Mouse (Mus musculus): Measurements from ENCODE around the gene Smox.

Smox gene

DNA sequence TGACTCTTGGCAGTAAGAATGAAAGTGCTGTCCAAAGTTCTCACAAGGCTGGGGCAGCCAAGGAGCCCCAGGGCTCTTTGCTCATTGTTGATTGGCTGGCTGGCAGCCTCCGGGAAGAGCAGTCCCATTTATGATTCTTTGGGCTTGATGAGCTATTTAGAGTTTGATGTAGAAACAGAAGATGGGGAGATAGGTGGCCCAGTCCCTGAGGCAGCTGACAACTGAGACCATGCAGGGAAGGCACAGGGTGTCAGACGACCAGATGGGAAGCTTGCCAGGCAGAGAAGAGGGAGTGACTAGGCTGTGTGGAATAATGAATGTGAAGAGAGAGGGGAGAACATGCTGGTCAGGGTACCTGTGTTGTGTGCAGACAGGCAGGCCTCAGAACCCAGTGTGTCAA is 22.2 kb downstream of the Smox start:
- no peak for DNase-seq (ENCODE audit: low read depth, low spot score)

DNA sequence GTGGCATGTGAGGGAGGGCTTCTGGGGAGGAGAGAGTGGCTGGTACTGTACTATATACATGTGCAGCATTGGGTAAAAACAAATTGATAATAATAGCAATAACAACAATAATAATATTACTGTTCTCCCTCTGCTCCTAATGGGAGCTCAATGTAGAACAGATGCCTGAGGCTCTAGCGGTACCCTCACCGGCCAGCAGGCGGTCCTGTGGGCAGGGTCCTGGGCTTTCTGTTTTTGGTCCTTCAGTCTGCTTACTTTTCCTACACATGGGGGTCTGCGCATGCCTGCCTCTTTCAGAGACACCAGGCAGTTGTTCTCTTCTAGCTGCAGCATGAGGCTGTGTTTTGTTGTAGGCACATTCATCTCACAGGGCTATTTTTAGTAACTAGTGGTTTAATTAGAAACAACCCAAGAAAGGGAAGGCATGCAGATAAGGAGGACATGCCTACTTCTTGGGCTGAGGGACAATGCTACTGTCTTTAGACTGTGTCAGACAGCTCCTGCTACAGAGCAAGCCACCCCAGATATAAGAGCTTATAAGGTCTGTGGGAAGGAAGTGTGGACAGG is 22.8 kb downstream of the Smox start:
- DNase-seq (ENCODE audit: low read depth, low spot score): no peak

DNA sequence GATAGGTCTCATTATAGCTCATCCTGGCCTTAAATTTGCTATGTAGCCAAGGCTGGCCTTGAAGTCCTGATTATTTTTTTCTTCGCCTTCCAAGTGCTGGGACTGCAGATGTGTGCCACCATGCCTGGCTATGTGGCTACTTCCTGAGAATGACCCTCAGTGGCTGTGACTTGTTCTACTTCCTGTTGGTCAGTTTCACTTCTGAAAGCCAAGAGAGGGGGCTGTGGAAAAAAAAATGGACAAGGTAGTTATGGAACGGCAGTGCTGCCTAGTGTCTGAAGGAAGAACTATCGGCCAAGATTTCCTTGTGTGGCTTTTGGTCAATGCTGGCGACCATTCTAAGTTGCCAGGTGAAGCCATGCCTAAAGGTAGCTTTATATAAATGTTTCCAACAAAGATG is 26.3 kb downstream of the Smox start:
- DNase-seq (ENCODE audit: low read depth, low spot score): no peak

DNA sequence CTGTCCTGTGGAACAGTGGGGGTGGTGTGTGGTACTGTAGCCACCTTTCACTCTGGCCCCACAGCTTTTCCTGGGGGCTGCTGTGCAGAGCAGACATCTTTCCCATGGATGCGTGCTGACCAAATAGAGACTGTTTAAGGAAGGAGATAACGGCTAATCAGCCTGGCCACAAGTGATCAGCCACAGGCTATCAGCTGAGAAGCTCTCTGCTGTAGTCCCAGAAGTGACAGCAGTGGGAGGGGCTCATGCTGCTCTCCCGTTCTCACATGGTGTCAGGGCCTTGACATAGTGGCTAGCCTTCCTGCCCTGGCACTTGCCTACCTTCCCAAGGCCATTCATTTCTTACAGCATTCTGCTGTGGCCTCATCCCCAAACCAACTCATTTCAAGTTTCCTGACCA is 27.5 kb downstream of the Smox start:
- no peak for DNase-seq (ENCODE audit: low read depth, low spot score)

DNA sequence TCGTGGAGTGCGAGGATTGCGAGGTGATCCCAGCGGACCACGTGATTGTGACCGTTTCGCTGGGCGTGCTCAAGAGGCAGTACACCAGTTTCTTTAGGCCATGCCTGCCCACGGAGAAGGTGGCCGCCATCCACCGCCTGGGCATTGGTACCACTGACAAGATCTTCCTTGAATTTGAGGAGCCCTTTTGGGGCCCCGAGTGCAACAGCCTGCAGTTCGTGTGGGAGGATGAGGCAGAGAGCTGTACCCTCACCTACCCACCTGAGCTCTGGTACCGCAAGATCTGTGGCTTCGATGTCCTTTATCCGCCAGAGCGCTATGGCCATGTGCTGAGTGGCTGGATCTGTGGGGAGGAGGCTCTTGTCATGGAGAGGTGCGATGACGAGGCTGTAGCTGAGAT is 29.4 kb downstream of the Smox start:
- no peak for DNase-seq (ENCODE audit: low read depth, low spot score)

DNA sequence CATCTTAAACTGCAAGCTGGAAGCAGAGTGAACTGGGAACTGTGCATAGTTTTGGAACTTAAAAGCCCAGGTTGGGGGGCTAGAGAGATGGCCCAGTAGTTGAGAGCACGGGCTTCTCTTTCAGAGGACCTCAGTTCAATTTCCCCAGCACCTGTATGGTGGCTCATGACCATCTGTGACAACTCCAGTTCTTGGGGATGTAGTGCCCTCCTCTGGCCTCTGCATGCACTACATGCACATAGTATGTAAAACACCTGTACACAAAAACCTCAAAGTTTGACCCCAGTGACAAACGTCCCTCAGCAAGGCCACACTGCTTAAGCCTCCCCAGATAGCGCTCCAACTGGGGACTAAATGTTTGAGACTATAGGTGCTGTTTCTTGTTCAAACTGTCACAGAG is 35.8 kb downstream of the Smox start:
- DNase-seq (ENCODE audit: low read depth, low spot score): peak; percentile 30

DNA sequence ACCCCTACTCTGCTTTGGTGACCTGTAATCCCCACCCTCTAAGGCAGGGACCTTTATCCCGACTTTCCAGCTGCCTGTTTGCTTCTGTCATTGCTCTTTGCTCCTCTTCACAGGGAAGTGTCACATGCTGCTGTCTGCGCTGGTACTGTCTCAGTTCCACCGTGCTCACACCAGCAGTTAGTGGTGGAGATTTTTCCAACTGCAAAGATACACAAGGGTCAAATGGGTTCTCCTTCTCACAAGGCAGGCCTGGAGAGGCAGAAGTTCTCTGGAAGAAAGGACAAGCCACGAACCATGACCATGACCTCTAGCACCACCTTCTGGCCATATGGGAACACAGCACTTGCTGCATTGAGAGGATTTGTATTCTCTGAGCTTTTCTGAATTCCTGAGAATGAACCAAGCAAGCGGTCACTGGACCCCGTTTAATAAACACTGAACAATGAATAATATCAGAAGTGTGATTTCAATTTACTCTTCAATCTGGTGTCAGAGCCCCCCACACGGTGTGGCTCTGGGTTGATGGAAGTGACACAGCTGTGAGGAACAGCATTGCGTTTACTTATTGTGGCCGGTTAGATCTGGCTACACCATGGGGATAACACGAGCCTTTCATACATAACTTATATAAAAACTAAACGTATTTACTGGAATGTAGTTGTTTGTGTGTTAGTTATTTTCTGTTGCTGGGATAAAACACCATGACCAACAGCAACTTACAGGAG is 38.8 kb downstream of the Smox start:
- peak; percentile 79 for DNase-seq (ENCODE audit: low read depth, low spot score)

DNA sequence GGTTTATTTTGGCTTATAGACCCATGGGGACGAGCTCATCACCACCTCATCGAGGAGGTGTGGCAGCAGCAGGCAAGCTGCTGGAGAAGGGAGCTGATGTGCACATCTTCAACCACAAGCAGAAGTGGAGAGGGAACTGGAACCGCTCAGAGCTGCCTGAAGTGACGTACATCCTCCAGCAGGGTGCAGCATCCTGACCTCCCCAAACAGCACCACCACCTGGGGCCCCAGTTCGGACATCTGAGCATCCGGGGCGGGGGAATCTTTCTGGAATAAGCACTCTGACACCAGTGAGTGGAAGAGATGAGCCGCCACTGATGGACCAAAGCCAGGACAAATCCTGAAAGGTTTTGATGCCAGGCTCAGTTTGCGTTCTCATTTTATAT is 39.3 kb downstream of the Smox start:
- DNase-seq (ENCODE audit: low read depth, low spot score): peak; percentile 76

DNA sequence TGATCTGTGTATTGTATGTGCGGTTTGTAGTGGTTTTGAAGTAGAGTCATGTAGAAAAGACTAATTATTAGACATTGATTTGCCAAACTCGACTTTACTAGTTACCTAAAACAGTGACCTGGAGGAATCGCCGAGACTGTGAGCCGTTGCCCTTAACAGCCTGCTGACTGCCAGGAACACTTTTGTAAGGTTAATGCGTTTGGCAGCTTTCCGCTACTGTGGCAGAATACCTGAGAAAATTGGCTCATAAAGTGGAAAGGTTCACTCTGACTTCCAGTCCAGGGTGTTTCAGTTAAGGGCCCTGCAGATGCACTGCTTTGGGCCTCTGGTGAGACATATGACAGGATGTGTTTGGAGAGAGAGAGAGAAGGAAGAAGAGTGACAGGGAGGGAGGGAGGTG is 40.0 kb downstream of the Smox start:
- DNase-seq (ENCODE audit: low read depth, low spot score): no peak

DNA sequence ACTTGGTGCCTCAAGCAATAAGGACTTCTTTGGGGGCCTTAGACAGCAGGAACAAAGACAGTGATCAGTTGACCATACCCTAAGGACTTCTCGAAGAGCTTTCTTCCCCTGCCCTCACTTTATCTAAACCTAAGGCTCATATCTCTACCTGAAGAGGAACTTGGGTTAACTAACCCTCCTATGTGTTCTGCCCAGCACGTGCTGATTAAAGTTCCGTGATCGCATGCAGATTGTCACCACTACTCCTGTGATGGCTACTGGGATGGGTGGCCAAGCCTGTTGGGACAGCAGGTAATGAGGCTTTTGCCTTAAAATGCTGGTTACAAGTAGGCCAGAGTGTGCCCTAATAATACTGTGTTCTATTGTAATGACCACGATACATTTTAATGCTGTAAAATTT is 43.9 kb downstream of the Smox start:
- DNase-seq (ENCODE audit: low read depth, low spot score): no peak

DNA sequence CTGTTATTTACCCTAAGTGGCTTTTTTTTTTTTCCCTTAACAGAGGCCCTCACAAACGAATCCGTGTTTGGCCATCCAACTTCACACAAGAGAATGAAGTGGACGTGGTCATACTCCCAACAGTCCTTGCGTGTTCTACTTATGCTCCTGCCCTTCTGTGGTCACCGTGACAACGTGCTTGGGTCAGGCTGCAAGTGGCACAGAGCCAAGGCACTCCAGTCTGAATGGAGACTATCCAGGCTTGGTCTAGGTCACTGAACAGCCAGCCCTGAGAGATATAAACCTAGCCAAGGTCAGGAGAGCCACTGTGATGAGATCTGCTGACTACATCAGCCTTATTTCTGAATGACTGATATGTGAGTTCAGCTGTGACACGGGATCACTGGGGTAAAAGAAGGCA is 47.0 kb downstream of the Smox start:
- DNase-seq (ENCODE audit: low read depth, low spot score): no peak

DNA sequence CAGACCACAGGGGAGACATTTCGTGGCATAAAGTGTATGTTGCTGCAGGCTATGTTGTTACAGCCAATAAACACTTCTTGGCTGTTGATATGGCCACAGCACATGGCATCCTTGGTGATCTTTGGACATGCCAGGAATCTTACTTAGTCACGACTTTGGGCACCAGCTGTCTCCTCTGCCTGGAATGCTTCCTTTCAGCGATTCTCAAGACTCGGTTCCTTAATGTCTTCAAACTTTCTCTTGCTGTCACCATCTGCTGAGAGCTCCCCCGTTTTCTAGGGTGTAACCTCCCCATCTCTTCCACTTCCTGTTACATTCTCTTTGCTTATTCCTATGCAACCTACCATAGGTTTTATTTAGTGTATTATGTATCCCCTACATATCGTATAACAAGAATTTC is 48.5 kb downstream of the Smox start:
- no peak for DNase-seq (ENCODE audit: low read depth, low spot score)

DNA sequence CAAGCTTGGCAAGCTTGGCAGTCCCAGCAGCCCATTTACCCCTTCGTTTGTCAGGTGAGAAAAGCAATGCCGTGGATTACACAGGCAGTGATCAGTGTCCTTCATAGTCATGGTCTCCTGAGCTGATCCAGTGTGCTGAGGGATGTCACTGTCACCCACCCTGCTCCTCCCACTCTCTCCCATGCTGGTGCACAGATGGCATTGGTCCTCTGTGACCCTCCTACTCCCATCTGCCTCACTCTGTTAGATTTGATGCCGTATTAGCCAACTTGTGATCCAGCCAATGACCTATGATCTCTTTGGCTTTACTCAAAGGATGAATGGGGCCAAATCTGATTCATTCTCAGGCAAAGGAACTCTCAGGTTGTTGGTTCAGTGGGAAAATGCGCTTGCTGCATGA is 50.4 kb downstream of the Smox start:
- no peak for DNase-seq (ENCODE audit: low read depth, low spot score)

DNA sequence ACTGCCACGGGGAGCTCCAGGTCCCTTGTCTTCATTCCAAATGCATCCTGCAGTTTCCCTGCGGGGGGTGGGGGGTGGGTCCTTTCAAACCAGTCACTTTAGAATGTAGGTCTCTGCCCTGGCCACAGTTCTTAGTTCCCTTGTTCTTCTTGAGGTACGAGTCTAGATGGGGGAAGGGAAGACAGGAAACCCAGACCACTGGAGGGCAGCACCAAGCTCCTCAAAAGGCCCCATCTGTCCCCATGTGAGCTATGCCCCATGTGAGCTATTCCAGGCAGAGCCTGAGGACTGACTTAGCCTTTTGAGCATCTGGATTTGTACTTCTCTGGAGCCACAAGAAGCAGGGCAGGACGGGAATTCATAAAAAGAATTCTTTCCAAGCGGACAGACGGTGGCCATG is 51.2 kb downstream of the Smox start:
- peak; percentile 39 for DNase-seq (ENCODE audit: low read depth, low spot score)

DNA sequence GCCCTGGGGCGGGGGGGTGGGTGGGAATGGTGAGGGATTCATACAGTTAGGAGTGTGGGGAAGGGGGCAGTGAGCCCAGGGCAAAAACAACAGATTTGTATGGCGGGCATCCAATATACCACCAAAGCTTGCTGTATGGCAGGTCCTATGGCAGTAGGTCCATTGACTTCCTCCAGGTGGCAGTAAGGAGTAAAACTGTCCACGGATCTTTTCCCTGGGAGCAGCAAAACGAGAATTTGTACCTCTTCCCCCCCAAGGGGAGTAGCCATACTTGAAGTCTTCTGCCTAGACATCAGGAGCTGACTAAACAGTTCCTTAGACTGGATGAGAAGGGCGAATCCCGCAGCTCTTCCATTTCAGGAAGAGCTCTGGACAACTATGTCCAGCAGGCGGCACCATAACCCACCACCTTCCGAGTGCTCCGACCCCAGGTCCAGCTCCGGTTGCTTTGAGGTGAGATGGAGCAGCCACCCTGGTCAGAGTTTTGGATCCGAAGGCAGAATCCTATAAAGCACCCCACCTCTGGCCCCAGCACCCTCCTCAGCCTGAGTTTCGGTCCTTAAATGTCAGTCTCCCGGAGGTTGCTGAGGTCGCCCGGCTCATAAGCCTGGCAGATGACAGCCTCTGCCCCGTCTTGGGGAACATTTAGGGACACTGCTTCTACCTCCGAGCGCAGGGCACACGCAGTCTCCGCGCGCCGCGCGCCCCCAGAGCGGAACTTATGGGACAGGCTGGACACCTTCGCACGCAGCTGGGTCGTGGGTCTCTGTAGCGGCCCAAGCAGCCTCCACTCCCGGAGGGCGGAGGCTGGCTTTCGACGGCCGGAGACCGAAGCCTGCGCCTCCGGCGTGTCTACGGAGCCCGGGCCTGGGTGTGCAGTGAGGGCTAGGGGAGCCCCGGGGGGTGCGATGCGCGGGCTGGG is 54.4 kb downstream of the Smox start:
- peak; percentile 76 for DNase-seq (ENCODE audit: low read depth, low spot score)

DNA sequence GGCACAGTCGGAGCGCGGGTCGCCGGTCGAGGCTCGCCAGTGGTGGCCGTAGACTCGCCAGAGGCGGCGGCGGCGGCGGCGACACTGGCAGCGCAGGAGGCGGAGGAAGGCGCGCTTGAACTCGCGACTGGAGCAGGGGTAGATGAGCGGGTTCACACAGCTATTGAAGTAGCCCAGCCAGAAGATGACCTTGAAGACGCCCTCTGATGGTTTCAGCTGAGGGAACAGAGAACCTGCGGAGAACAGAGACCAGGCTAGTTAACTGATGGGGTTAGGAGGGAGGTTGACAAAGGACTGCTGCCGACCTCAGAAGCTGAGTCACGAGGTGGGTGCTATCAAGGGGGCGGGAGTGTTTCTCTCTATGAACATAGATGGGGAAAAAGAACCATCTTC is 55.0 kb downstream of the Smox start:
- DNase-seq (ENCODE audit: low read depth, low spot score): no peak

DNA sequence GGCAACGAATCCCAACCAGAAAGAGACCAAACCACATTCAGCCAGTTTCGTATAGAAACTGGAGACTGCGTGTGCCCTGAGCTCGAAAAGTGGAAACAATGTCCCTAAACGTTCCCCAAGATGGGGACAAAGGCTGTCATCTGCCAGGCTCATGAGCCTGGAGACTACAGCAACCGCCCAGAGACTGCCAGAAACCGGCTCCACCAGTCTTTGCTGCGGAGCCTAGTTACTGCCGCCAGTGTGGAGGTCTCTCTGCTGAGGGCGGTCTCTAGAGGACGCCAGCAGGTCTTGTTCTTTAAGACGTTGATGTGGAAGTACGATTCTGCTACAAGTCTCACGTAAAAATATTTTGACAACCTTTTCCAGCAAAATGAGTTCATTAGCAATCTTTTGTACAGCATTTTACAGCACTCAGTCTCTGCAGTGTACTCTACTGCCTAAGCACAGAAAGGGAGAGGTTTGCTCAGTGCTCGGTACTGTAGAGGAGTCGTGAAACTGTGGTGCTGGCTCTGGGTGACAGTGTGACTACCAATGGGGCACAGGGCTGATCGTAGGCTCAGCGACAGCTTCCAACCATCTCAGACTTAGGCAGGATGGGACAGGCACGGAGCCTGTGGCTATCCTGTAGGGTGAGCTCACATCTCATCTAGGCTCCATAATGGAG is 55.6 kb downstream of the Smox start:
- no peak for DNase-seq (ENCODE audit: low read depth, low spot score)

DNA sequence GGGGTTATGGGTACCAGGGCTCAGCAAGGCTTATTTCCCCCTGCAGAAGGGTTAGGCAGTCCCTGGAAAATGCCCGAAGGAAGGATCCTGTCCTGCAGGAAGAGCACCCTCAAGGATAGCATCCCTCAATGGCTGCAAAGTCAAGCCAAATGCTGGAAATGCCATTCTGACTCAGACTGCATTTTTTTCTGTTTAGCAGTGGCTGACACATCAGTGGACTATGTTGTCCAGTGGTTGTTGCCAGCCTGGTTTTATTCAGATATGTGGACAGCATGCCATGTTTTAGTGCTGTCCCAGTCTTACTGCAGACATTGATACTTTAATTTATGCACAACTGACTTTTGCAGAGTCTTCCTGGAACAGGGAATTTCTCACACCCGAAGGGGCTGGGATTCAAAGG is 57.0 kb downstream of the Smox start:
- DNase-seq (ENCODE audit: low read depth, low spot score): no peak

DNA sequence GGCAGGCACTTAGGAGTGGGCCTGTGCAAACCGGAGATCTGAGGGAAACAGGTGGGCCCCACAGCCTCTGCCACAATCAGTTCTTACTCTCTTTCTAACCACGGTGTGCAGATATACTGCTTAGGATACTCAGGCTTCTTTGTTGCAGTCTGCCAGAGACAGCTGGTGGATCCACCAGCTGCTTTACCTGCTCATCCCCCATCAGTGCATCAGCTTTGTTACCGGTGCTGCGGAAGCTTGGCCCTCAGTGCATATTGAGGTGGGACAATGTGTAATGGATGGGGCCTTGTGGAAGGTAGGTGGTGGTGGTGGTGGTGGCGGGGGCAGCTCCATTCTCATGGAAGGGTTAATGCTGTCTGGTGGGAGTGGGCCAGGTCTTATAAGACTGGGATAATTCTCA is 57.8 kb downstream of the Smox start:
- DNase-seq (ENCODE audit: low read depth, low spot score): no peak

DNA sequence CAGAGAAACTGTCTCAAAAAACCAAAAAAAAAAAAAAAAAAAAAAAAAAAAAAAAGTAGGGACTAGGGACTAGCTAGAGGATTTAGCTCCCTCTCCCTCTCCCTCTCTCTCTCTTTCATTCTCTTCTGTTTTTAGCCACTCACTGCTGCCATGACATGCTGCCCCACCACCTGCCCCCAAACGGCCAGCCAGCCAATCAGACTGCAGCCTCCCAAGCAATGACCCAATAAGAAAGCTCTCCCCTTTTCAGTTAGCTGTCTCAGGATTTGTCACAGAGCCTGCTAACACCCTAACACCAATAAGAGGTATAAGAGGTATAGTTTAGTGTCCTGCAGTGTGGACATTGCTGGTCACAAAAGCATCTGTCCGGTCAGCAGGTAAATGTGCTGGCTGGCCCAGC is 59.2 kb downstream of the Smox start:
- no peak for DNase-seq (ENCODE audit: low read depth, low spot score)

DNA sequence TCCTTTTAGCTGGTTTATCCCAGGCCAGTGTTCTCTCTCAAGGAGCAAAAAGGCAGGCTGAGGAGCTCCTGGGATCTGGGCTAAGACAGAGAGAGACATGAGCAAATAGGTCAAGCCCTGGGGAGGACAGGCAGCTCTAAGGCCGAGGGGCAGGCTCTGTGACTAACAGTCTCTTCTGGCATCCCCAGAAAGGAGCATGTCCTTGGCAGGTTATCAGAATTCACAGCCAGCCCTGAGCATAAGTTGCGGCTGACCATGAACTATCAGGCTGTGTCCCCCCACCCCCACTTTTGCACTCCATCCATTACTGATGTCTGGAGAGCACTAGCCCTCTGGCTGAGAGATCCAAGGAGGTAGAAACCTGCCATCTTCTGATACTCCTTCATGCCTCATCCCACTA is 59.6 kb downstream of the Smox start:
- DNase-seq (ENCODE audit: low read depth, low spot score): no peak

Measured in mesoderm, embryonic 11.5 days (tissue).